Mouse (Mus musculus) mature B cell (primary cell): ENCODE results near the gene Zc3h18.

Experiments used
- in situ Hi-C: fragments of 300-500 bp; cut with MboI; formaldehyde crosslinking; loops from 2 replicates; pipeline ENCODE4 v1.14.3; 2019

Zc3h18 gene

GRCm38 (mm10) chr8:122347811-122348552 is 28.4 kb upstream of the Zc3h18 start:
- in situ Hi-C loops: no loop called here

DNA sequence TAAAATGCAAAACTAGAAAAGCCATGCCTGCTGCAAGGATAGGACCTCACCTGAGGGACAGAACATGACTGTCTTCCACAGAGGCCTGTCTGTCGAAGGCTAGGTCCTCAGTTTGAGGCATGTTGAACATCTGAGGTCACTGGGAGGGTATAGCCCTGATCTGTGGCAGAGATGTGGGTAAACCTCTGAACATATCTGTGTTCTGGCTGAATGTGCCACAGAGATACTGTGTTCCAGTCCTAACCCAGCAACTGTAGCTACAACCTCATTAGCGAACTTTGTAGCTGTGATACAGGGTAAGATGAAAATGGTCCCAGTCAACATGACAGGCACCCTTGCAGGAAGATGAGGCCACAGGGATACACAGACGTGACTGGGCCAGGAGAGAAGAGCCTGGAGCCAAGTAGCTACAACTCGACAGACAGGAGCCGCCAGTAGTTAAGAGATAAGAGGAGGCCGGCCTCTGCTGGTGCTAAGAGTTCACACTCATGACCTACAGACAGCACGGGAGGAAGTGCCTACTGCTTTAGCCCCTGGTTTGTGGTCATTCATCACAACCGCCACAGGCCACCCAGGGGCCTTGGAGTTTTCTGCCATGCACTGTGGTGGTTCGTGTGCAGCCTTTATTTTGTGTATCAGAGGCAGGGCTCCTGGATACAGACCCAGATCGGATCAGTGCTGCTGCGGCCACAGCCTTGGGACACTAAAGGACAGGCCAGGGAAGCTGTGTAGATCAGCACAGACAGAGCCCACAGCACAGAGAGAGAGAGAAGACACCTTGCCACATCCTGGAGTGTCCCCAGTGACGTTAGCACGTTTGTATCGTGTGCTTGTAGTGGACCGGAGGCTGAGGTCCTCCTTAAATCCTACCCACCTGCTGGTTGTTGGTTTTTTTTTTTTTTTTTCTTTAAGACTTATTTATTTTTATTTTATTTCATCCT is 26.8 kb upstream of the Zc3h18 start:
- in situ Hi-C loops: no loop called here

DNA sequence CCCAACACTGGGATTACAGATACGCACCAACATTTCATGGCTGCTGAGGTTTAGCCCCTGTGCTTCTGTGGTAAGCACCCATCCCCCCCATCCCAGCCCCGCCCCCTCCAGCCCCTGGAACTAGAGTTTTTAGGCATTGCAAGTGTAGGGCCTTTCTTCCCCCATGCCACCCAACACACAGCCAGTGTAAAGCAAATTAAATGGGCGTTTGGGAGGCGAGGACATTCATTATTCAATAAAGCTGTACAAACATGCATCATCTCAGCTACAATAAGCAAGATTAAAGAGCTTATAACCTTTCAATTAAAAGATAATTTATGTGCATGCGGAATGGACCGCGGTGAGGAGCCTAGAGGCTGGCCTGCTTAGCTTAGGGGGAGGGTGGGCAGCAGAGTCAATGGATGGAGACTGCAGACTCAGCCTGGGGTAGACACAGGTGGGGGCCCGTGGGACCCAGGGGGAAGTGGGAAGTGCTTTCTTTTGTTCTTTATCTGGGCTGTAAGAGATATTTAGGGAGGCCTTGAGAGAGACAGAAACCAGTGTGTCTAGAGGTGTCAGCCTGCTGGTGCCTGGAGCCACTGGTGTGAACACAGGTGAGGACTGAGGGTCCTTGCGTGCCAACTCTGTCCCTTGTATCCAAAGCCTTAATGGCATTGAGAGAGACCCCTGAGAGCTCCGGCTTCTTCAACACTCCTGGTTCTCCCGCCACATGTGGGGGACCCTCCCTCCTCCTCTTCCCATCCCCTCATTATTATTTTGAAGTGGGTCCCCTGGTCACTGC is 25.9 kb upstream of the Zc3h18 start:
- in situ Hi-C loops: no loop called here

DNA sequence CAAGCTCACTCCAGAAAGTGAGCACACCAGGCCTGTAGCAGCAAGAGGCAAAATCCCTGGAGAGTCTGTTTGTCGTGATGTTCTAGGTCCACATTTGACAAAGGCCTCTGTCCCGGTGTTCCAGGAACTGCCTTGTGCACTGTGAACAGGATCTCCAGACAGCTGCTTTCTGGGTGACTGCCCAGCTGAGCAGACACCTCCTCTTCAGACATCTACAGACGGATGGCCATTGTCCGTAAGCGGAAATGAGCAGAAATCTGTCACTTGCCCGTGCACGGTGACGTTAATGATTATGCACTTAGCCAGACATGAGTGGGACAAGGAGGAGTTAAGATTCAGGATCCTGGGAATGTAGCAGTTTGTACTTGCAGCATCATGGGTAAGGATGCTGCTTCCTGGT is 22.3 kb upstream of the Zc3h18 start:
- in situ Hi-C loops: no loop called here

GRCm38 (mm10) chr8:122355642-122356606 is 20.5 kb upstream of the Zc3h18 start:
- in situ Hi-C loops: no loop called here

DNA sequence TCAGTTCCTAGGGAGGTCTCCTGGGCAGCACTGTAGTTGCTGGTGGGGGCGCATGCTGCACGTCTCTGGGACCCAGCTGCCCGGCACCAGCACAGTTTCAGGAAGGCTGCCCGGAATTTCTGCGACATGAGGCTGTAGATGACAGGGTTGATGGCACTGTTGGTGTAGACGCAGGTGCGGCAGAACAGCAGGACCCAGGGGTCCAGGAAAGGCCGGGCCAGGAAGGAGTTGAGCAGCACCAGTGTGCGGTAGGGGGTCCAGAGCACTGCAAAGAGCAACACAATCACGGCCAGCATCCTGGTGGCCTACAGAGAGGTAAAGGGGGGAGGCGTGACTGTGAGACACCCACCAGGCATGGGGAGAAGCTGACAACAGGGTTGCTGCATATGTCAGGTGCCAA is 19.2 kb upstream of the Zc3h18 start:
- in situ Hi-C loops: no loop called here

GRCm38 (mm10) chr8:122357641-122358040 is 18.8 kb upstream of the Zc3h18 start:
- in situ Hi-C loops: no loop called here

DNA sequence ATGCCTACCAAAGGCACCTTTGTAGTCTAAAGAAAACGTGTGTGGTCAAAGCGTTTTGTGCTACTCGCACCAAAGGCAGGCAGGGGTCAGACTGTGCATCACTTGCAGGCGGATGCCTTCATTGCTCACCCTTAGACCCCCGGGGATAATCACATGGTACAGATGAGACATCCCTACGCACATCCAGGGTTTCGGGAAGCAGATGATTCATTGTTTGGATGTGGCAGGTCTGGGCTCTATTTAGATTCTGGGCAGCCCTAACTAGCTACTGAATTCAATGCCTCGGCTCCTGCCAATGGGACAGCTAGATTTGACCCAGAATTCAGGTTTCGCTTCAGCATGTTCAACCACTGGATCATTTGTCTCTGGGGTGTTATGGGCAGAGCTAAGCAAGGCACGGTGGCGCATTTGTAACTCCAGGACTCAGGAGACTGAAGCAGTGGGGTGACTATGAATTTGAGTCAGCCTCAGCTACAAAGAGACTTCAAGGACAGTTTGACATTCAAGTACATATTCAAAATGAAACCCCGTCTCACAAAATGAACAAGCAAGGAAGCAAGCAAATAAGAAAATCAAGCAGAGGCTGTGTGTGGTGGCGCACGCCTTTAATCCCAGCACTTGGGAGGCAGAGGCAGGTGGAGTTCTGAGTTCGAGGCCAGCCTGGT is 17.2 kb upstream of the Zc3h18 start:
- in situ Hi-C loops: no loop called here

- in situ Hi-C loops: no loop called here
Measured at GRCm38 (mm10) chr8:122360696-122361416, 15.6 kb upstream of the Zc3h18 start, which contains the start of gene Trhr2. Gene Trhr2, minus strand, starts transcription at chr8:122360746.

- in situ Hi-C loops: no loop called here
Measured at GRCm38 (mm10) chr8:122362271-122362670, 14.1 kb upstream of the Zc3h18 start.

DNA sequence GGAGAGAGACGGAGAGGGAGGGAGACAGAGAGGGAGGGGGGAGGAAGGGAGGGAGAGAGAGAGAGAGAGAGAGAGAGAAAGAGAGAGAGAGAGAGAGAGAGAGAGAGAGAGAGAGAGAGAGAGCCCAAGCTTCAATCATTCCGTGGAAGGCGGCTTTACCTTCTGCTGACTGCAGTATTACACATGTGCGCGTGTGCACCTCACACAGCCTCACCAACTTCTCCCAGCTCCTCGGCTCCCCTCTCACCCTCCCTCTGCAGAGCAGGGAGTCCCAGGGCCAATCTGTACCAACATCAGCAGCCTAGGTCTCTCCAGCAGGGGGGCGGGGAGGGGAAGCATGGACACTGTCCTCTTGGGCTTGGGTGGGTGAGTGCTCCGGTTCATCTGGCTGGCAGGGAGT is 13.4 kb upstream of the Zc3h18 start:
- in situ Hi-C loops: no loop called here

GRCm38 (mm10) chr8:122368494-122368893 is 7.9 kb upstream of the Zc3h18 start:
- in situ Hi-C loops: no loop called here

GRCm38 (mm10) chr8:122369665-122370064 is 6.7 kb upstream of the Zc3h18 start:
- in situ Hi-C loops: no loop called here

DNA sequence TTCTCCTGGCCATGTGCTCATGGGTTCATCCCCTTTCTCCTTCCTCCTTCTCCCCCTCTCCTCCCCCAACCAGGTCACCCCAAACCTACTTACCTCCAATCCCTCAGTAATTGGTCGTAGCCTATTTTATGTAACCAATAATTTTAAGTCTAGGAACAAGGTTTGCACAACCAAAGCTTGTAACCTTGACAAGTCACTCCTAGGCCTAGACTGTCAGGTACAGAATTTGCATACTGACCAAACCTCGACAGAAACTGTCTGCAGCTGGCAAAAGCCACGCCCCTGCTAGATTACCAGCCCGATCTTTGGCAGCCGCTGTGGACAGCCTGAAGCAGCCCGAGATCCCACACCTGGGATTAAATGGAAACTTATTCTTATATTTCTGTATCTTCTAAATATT is 4.7 kb upstream of the Zc3h18 start:
- in situ Hi-C loops: no loop called here

DNA sequence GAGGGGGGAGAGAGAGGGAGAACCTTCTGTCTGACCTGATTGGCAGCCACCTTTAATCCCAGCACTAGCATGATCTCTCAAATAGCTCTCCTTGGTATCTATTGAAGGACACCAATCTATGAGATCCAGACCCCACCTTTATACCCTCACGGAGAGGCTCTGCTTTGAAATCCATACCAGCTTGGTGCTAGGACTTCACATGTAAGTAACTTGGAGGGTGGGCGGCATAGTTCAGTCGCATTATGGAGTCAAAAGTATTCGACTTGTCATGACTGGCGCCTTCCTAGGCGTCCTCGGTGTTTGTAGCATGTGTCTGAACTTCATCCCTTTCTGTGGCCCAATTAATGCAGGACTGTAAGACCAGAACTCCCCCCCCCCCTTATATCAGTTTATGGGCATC is 1.1 kb upstream of the Zc3h18 start:
- in situ Hi-C loops: no loop called here

GRCm38 (mm10) chr8:122375751-122376364 is 551 bp upstream of the Zc3h18 start:
- in situ Hi-C loops: no loop called here

- in situ Hi-C loops: no loop called here
Measured at GRCm38 (mm10) chr8:122383039-122383438, 6.6 kb downstream of the Zc3h18 start.

GRCm38 (mm10) chr8:122389357-122389756 is 12.9 kb downstream of the Zc3h18 start:
- in situ Hi-C loops: no loop called here

GRCm38 (mm10) chr8:122390758-122391157 is 14.3 kb downstream of the Zc3h18 start:
- in situ Hi-C loops: no loop called here
